Mouse (Mus musculus): ENCODE results near the gene Lhx1.

GRCm38 (mm10) chr11:84568482-84568881 is 43.1 kb upstream of the Lhx1 start:
- TF ChIP-seq CTCF (conservative IDR thresholded peaks at IDR 0.05; ENCODE audit: insufficient read depth, insufficient read length, low read depth, low read length) = no peak
- no peak for TF ChIP-seq POLR2A (IDR thresholded peaks at IDR 0.05; ENCODE audit: low read depth, low read length)
